Mouse (Mus musculus): ENCODE measurements at regions not wholly inside any gene's neighbourhood (a gene's known extent, or its start where the extent isn't known, plus 50 kb on each side); places are given as distances from the start of the nearest gene placed in this dataset.

GRCm38 (mm10) chr1:73361300-73361699 lies 345.6 kb upstream of the Tnp1 start:
- no peak for TF ChIP-seq CTCF (IDR thresholded peaks at IDR 0.05; ENCODE audit: low read depth, low read length)
- TF ChIP-seq GATA1 (IDR thresholded peaks at IDR 0.05; ENCODE audit: borderline replicate concordance, low read length): no peak
